Mouse (Mus musculus) spleen, adult 12 weeks (tissue): ENCODE results near the gene Srpx.

ENCODE experiments used
- DNase-seq: peaks from one replicate; pipeline ENCODE4 v3.0.0; 2022; ENCODE audit warnings: low spot score

Srpx gene

DNA sequence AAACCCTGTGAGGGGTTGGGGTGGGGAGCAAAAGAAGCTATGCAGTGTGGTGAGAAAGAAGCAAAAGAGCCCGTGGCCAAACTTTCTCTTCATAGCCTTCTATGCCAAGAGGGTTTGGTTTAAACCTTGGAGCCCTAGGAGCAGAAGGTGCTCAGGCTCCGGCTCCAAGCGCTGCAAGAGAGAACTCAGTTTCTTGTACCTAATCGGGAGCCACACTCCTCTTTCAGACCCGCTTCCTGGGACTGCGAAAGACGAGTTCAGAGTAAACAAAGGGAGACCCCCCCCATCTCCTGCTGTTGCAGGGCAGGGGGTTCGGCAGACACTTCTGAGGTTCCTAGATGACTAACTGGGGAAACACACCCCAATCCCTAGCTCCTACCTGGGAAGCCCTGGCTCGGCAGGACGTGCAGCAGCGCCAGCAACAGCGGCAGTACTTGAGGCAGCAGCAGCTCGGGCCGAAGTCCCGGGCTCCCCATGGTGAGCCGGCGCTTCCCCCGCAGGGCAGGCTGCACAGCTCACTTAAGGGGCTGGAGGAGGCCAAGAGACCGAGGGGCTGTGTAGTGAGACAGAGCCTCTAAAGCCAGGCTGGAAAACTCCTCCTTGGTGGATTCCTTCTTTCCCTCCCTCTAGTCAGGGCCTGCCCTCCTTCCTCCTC is at the start of gene Srpx:
Srpx (minus strand) TSS at position 645 of the 655 bp plus-strand sequence.
- DNase-seq = no peak

DNA sequence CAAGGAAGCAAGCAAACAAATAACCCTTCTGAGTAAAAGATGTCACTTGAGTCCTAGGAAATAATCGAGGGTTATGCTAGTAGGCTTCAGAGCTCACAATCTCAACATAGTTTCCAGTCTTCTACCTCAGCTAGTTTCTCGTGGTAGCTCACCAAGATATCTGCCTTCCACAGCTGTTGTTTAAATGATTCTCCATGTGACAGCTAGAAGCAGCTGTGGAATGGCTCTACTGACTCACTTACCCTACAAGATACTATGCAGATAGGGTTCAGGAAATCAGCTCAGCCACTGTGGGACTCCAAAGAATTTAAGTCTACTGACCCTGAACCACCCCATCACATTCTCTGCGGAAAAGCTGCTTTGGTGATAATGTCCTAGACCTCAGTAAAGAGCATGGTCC is 34.9 kb upstream of the Srpx start:
- DNase-seq = no peak

DNA sequence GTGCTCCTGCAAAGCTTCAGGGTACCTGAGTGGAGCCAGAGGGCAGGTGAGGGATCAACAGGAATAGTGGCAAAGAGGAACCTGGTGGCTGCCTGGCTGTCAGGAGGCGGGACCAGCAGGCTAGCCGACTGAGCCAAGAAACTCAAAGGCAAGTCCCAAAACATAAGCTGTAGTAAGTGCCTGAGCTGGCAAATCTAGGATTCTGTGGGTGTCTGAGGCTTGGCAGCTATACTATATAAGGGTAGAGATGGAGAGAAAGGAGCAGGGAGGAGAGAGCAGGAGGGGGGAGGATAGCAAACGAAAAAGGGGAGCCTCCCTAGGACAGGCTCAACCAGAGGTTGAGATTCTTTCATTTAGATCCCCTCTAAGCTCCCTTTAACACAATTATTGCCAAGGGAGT is 1.7 kb downstream of the Srpx start:
- DNase-seq = no peak

DNA sequence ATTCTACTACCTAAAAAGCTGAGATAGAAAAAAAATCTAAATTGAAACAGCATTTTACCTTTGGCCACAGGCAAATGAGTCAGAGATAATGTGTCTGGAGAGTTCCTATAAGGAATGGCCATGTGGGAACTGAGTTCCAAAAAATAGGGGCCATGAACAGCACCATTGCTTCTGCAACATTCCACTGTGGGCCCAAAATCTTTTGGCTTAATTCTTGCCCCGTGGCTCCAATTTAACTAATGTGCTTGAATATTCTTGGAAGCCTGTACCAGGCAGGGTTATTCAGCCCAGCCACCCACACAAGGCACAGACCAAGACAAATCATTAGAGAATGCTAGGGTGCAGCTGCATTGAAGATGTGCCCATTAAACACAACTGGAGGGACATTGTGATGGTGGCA is 6.8 kb downstream of the Srpx start:
- DNase-seq = no peak

DNA sequence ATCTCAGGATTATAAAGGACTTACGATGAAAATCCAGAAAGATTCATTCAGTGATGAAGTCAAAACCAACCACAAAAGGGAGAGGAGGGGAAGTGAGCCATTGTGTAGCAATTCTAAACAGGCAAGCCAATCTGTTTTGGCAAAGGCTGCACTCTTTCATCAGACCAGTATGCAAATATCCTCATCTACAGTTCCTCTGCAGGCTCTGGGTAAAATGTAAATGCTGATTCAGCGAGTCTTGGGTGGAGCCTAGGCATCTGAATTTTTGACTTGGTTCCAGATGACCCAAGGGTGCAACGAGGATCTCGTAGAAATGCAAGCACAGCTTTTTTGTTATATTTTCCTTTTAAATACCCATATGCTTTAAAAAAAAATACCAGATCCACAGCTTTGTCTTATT is 9.0 kb downstream of the Srpx start:
- no peak for DNase-seq

DNA sequence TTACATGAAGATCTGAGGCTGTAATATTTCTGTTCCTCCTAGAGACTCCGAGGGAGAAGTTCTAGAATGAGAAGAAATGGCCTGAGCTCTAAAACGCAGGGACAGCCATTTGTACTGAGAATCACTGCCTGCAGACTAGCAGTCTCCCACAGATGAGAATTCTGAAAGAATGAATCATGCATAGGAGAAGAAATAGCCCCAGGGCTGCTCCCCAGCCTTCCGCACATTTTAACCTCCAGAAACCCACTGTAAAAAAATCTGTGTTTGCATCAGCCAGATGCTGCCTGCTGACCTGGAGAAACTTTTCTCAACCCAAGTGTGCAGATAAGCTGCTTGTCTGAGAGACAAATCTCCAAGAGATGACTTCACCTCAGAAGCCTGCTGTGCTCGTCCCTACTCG is 12.0 kb downstream of the Srpx start:
- no peak for DNase-seq

DNA sequence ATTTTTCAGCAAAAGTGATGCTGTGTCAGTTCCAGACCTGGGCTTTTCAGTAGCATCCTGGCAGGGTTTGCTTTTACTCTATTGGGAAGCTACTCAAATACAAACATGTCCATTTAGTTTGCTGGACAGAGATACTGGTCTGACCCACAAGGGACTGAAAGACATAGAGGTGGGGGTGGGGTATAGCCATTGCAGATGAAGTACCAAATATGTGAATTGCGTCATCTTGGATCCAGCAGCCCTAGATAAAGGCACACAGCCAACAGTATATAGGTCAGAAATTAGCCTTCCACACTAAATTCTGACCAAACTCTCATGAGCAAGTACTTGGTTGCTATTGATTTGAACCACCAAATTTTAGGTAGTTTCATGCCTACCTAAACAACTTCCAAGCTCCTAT is 14.8 kb downstream of the Srpx start:
- DNase-seq = no peak

DNA sequence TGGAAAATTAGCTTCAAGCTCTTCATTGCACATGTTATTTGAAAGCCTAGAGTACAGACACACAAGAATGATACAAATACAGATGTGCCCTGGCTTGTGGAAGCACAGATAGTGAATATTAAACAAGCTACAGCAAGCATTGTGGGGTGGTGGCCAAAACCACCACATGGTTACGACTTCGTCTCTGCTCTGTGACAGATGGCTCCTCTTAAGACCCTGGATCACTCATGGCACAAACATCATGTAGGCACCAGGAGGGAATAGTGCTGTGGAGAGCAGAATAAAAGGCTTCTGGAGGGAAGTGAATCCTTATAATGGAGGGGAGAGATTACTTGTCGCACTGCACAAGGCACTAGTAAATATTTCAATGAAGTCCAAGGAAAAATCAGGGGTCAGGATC is 21.7 kb downstream of the Srpx start:
- no peak for DNase-seq

DNA sequence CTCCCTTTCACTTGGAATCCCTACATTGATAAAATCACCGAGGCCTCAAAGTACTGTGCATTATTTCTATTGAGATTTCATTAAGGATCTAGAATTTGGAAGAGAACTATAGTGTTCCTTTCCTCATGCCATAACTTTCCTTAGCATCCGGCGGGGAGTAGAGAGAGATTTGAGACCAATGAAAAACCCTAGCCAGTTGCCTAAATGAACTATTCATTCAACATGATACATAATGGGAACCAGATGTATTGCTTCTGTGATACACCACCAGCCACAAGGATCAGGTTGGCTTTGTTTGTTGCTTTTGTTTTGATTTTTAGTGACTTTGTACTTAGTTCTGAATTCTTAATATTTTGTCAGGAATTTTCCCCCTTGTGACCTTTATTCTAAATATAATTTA is 37.1 kb downstream of the Srpx start:
- DNase-seq = no peak

DNA sequence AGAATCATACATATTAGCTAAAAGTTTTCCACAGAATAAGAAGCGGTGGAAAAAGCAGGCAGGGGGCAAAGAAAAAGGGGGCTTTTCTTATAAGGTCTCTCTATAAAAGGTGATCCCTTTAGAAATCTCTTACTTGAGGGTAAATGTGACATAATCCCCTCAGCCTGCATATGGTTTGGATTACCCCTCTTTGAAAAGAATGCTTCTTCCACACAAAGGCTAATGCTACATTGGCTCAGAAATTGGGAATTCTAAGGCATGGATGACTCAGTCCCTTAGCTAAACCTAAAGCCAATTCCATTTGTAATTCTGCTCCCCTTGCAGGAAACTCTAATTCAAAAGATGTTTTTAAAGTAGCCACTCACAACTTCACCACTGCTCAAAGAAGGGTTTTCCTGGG is 37.5 kb downstream of the Srpx start:
- DNase-seq = no peak

DNA sequence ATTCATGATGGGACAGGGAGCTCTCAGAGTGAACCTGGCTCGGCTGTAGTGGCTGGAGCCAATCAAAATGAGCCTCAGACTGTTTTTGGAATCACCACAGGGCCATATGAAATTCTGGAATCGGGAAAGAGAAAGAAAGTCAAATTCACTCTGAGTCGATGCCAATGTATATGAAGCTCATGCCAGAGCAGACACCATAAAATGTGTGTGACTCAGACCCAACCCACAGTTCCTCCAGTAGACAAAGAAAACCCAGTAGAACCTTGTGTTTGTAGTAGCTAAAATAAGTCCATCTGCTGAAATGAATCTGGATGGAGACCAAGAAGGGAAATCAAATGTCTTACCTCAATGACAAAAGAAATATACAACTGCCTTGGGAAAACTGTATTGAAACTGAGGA is 43.5 kb downstream of the Srpx start:
- no peak for DNase-seq

DNA sequence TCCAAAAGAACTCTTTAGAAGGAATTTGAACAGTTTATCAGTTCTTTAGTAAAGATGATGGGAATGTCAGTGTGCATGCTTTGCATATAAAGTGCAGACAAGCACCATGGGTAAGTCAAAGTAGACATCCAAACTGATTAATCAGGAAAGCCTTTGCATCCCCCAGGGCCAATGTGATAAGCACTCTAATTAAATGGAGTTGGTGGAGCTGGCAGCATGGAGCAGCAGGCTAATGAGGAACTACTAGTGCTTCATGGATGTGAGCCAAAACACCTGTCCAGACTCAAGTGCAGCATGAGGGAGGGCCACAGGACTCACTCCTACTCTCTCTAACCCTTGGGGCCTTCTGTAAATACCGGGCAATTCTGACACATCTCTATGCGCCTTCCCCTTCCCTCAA is 46.0 kb downstream of the Srpx start:
- no peak for DNase-seq

DNA sequence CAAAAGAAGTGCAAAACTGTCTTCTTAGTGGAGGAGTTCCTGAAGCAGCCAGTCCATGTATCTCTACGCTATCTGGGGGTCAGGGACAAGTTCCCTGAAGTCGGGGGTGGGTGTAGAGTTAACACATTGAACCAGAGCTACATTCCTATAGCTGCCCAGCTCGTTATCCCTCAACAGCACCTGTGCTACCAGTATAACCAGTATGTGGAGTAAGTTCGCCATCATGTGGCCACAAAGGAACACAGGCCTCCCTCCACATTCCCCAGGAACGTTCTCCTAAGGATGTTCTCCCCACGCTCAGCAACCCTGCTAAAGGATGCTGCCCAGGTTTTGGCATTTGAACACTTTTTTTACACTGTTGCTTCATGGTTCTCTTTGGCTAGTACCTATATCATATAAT is 46.8 kb downstream of the Srpx start:
- DNase-seq = no peak

DNA sequence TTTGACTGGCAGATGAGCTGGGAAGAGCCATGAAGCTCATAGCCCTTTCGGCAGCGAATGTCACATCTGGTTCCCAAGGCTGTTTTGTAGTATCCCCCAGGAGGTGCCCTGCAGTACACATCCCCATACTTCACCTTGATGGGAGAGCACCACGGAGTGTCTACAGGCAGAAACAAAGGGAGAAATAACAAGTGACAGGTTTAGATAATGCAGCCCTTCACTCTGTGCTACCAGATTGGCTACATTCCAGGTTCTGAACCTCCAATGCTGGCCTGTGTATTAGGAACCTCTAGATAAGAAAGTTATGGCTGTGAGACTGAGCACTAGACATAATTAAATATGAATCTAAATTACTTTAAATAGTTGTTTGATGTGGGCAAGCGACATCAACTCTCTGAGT is 48.1 kb downstream of the Srpx start:
- no peak for DNase-seq

DNA sequence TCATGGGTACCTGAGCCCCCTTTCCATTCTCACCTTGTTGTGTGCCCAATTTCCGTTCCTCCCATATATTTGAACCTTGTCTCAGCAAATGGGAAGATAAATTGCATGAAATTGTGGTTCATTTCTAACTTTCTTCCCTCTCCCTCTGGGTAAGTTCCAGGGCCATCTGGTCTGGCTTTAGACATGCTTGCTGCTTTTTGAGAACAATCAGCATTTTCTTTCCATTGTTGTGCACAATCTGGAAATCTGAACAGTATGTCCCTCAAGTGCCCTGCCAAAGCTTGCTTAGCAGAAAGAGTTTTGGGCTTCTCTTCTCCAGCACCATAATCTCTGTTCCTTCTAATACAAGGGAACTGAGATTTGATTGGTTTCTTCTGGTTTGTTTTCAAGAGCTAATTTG is 53.7 kb downstream of the Srpx start:
- DNase-seq = no peak

DNA sequence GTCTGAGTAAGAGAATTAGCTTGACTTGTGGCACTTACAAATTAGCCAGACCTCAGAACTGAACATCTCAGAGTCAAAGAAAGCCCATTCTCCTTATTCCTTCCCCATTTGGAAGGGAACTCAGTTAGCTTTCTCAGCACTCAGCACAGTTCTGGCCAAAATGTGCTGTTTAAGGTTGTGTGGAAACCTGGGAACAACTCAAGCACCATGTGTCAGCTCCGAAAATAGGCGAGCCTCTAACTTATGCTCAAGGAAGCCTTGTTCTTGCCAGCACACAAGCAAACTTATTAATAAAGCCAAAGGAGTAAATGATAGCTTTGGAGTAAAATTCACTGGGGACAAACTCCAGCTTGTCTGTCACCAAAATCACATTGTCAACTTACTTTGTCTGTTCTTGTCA is 54.1 kb downstream of the Srpx start:
- DNase-seq = no peak

DNA sequence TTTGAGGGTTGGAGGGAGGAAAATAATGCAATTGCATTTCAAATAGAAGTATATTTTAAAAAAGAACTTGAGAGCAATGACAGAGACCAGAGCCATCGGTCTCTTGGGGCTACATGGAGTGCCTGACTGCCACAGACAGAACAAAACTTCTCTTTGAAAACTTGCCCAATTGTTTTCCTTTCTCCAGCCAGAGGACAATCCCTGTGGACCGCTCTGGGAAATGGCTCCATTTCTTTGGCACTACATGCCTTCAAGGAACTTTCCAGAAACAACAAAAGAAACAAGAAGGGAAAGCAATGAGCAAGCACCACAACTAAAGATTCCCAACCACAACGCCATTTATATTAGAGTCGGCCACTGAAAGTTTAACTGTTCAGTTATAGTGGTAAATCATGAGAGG is 55.3 kb downstream of the Srpx start:
- no peak for DNase-seq

DNA sequence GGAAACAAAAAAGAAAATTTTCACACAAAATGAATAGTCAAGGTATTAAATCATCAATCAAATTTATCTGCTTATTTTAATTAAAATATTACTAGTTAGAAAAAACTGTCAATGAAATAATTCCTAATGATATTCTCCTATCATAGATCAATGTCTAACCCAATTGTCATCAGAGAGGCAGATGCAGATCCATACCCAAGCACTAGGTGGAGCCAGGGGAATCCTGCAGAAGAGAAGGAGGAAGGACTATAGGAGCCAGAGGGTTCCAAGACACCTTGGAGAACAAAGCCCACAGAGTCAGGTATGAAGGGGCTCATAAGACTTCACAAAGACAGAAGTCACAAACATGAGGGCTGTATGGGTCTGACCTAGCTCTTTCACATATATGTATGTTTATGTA is 82.8 kb downstream of the Srpx start:
- no peak for DNase-seq

DNA sequence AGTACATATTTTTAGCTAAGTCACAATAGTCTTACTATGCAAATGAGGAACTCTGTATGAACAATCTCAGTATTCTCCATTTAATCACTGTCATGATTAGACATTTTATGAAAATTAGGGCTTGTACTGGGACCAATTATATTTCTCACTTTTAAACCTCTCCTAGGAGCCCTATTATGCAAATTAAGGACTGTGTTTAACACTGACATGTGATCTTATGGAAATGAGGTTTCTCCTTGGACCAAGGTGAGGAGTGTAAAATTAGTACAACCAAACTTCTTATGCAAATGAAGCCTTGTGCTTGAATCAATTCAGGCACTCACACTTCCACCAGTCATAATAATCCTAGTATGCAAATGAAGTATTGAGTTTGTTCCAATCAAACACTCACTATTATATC is 107.3 kb downstream of the Srpx start:
- DNase-seq = no peak

DNA sequence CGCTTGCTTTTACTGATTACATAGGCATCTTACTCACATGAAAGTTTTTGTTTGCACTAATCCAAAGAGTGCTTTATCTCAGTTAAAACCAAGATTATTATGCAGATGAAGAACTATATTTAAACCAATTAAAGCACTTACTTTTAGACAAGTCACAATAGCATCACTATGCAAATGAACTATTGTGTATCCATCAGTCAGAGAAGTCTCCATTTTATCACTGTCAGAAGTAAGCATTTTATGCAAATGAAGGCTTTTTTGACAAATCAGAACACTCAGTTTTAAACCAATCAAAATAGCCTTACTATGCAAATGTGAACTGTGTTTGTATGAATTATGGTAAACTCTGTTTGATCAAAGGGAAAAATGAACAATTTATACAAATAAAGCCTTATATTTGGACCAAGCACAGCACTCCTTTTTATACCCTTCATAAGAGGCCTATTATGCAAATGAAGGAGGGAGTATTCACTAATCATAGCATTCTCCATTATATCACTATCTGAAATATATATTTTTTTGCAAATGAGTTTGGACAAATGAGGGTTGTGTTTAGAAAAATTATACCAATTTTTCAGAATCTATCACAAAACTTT is 109.7 kb downstream of the Srpx start:
- DNase-seq = no peak

DNA sequence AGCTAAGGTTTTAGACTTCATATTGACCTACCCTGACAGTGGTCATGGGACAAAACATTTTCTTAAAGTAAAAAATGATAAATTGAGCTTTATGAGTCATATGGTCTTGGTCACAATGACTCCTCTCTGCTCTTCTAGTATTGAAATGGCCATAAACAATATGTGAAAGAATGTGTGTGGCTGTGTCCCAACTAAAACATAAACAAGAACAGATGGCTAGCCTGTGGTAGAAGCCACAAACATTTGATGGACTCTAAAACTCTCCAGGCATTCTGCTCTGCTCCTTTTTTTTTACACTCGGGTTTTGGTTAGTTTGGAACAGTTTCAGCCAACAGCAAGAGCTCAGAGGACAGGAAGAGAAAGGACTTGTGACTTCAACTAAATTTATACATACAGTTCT is 111.6 kb downstream of the Srpx start:
- no peak for DNase-seq

DNA sequence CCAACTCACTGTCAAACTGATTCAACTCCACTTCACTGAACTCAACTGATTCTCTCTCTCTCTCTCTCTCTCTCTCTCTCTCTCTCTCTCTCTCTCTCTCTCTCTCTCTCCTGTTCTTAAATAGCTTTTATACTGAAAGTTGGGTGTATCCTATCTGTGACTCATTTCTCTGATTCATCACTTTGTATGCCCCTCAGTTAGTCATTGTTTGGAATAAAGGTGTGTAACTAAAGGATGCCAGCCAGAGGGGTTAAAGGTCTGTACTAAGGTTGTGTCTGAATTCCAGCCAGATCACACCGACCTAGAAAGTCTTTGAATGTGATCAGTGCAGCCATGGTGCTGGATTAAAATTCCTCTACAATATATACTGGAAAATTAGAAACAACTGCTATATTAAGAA is 116.8 kb downstream of the Srpx start:
- DNase-seq = no peak
